Mouse (Mus musculus): ENCODE data around the gene 4931409K22Rik. TPM values are rescaled to one million over a fixed set of nuclear protein-coding genes. Genes with fewer than 3 reads are reported as not detected.

4931409K22Rik gene
- polyA plus RNA-seq, 1 experiment from 2014 or later: 0.26 TPM

DNA sequence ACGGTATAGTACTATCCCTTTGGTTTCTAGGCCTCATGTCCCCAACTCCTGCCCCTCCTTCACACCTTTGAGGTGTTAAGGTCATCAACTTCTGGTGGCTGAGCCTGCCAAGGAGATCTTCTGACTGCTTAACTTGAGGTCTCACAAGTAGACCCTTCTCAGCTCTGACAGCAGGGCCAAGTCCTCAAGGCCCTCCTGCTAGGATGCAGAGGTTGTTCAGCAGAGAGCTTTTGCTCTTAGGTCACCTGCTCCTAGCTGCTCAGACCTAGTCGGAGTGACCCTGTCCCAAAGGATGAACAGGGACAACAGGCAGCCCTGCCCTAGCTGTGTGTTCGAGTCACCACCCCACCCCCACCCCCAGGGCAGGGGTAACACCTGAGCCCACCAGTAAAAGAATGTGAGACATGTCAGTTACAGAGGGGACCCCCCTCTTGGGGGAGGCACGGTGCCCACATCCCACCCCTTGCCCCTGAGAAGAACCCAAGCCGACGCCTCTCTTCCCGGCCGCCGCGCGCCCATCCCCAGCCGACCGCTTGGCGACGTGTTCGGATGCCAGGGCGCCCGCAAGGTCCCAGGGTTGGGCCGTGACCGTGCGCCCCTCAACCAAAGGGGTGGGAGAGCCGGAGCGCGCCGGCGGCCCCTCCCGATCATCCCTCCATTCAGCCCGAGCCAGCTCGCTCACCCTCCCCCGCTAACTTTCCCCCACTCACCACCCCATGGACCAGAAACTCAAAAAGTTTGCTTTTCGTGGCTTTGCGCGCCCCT, 44.6 kb upstream of the 4931409K22Rik start:
- Histone ChIP-seq H3K36me3 (ENCODE audit: control insufficient read depth, insufficient read depth, low read length) (no peaks in the 10 kb centered on the region), H3K4me2 (replicated peaks; ENCODE audit: low read depth, low read length) (peak overlapping the region; percentile 86), H3K9ac (ENCODE audit: low read depth, low read length) (peak overlapping the region; percentile 90), H3K4me1 (ENCODE audit: control insufficient read depth, insufficient read depth, low read length) (peaks cover 55% of the 10 kb centered on the region), H3K9me3 (ENCODE audit: control insufficient read depth, low read length) (no peaks in the 10 kb centered on the region), H3K27me3 (ENCODE audit: control insufficient read depth, insufficient read depth, low read length) (no peaks in the 10 kb centered on the region), H3K4me3 (ENCODE audit: low read length) (peak overlapping the region; percentile 73), H3K27ac (ENCODE audit: low read depth, low read length) (peak overlapping the region; percentile 99)
- ATAC-seq (ENCODE audit: low FRiP score, low TSS enrichment): no peak
- under 1% methylated on average over 32 of the region's 33 CpGs for WGBS

DNA sequence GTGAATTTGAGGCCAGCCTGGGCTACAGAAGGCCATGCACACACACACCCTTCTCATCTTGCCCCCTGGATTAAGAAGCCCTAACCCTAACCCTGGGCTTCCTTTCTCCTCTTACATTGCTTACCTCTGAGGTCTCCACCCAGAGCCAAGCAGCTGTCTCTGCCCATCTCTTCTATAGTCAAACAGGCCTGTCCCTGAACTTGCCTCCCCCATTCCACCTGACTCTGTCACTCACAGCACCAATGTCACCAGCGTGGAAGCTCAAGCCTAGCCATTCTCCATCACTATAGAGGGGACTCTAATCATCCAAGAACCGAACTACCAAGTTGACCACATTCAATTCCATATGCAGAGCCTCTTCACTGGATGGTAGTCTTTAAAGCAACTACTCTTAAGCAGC, 43.6 kb upstream of the 4931409K22Rik start:
- no peak for ATAC-seq (ENCODE audit: low FRiP score, low TSS enrichment)
- H3K4me3 ChIP-seq (ENCODE audit: low read length): no peak overlapping the region
- H3K27ac ChIP-seq (ENCODE audit: low read depth, low read length): no peak overlapping the region
- peak overlapping the region; percentile 86; the same call in 1 of the 2 replicates for H3K4me2 ChIP-seq (replicated peaks; ENCODE audit: low read depth, low read length)
- peaks cover 45% of the 10 kb centered on the region for H3K4me1 ChIP-seq (ENCODE audit: control insufficient read depth, insufficient read depth, low read length)
- no peak overlapping the region for H3K9ac ChIP-seq (ENCODE audit: low read depth, low read length)
- H3K9me3 ChIP-seq (ENCODE audit: control insufficient read depth, low read length): no peaks in the 10 kb centered on the region
- H3K36me3 ChIP-seq (ENCODE audit: control insufficient read depth, insufficient read depth, low read length): peaks cover 7% of the 10 kb centered on the region
- H3K27me3 ChIP-seq (ENCODE audit: control insufficient read depth, insufficient read depth, low read length): no peaks in the 10 kb centered on the region
- WGBS: 64% methylated on average over 2 of the region's 2 CpGs

DNA sequence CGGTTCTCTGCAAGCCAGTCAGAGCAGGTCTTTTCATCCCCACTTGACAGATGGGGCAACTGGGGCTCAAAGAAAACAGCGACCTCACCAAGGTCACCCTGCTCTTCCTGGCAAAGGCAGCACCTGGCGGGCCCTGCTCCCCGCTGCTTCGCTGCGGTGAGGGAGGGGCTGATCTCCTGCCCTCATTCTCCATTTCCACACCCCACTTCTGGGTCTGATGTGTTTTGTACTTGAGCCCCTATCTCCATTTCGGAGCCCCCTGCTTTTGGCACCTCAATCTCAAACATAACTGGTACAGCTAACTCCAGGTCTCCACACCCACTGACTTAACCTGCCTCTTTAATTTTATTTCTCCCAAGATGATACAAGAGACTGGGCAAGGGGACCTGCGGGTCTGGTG, 42.5 kb upstream of the 4931409K22Rik start:
- H3K27me3 ChIP-seq (ENCODE audit: control insufficient read depth, insufficient read depth, low read length): no peaks in the 10 kb centered on the region
- H3K4me1 ChIP-seq (ENCODE audit: control insufficient read depth, insufficient read depth, low read length): peaks cover 42% of the 10 kb centered on the region
- H3K4me3 ChIP-seq (ENCODE audit: low read length): peak overlapping the region; percentile 49
- H3K36me3 ChIP-seq (ENCODE audit: control insufficient read depth, insufficient read depth, low read length): peaks cover 17% of the 10 kb centered on the region
- no peak for ATAC-seq (ENCODE audit: low FRiP score, low TSS enrichment)
- peak overlapping the region; percentile 59; the same call in 1 of the 2 replicates for H3K9ac ChIP-seq (ENCODE audit: low read depth, low read length)
- H3K4me2 ChIP-seq (replicated peaks; ENCODE audit: low read depth, low read length): peak overlapping the region; percentile 96
- 20% methylated on average over 8 of the region's 8 CpGs for WGBS
- no peak overlapping the region for H3K27ac ChIP-seq (ENCODE audit: low read depth, low read length)
- H3K9me3 ChIP-seq (ENCODE audit: control insufficient read depth, low read length): no peaks in the 10 kb centered on the region

- Histone ChIP-seq H3K4me2 (replicated peaks; ENCODE audit: low read depth, low read length) (peak overlapping the region; percentile 96), H3K36me3 (ENCODE audit: control insufficient read depth, insufficient read depth, low read length) (peaks cover 20% of the 10 kb centered on the region), H3K4me1 (ENCODE audit: control insufficient read depth, insufficient read depth, low read length) (peaks cover 37% of the 10 kb centered on the region), H3K9me3 (ENCODE audit: control insufficient read depth, low read length) (no peaks in the 10 kb centered on the region), H3K4me3 (ENCODE audit: low read length) (peak overlapping the region; percentile 49), H3K27ac (ENCODE audit: low read depth, low read length) (no peak overlapping the region), H3K27me3 (ENCODE audit: control insufficient read depth, insufficient read depth, low read length) (no peaks in the 10 kb centered on the region), H3K9ac (ENCODE audit: low read depth, low read length) (peak overlapping the region; percentile 59; the same call in 1 of the 2 replicates)
- ATAC-seq (ENCODE audit: low FRiP score, low TSS enrichment): peak; percentile 32
- WGBS: under 1% methylated on average over 40 of the region's 41 CpGs
These were observed 42.0 kb upstream of the 4931409K22Rik start for GRCm38 (mm10) chr5:24598570-24599006.

GRCm38 (mm10) chr5:24597901-24598569, 41.4 kb upstream of the 4931409K22Rik start:
- ATAC-seq (ENCODE audit: low FRiP score, low TSS enrichment): no peak
- Histone ChIP-seq H3K4me2 (replicated peaks; ENCODE audit: low read depth, low read length) (peak overlapping the region; percentile 96), H3K27me3 (ENCODE audit: control insufficient read depth, insufficient read depth, low read length) (no peaks in the 10 kb centered on the region), H3K27ac (ENCODE audit: low read depth, low read length) (no peak overlapping the region), H3K9me3 (ENCODE audit: control insufficient read depth, low read length) (no peaks in the 10 kb centered on the region), H3K9ac (ENCODE audit: low read depth, low read length) (peak overlapping the region; percentile 59; the same call in 1 of the 2 replicates), H3K36me3 (ENCODE audit: control insufficient read depth, insufficient read depth, low read length) (peaks cover 26% of the 10 kb centered on the region), H3K4me1 (ENCODE audit: control insufficient read depth, insufficient read depth, low read length) (peaks cover 31% of the 10 kb centered on the region), H3K4me3 (ENCODE audit: low read length) (peak overlapping the region; percentile 49)
- 26% methylated on average over 14 of the region's 15 CpGs for WGBS

- no peaks in the 10 kb centered on the region for H3K9me3 ChIP-seq (ENCODE audit: control insufficient read depth, low read length)
- 58% methylated on average over 2 of the region's 2 CpGs for WGBS
- 0 out of 2 replicates have a peak, but pooled peaks have one; percentile 10 for ATAC-seq (ENCODE audit: low FRiP score, low TSS enrichment)
These were observed 40.7 kb upstream of the 4931409K22Rik start for GRCm38 (mm10) chr5:24597221-24597728.

GRCm38 (mm10) chr5:24596519-24597171, 40.0 kb upstream of the 4931409K22Rik start:
- Histone ChIP-seq H3K9ac (ENCODE audit: low read depth, low read length) (no peak overlapping the region), H3K4me3 (ENCODE audit: low read length) (no peak overlapping the region), H3K36me3 (ENCODE audit: control insufficient read depth, insufficient read depth, low read length) (peaks cover 39% of the 10 kb centered on the region), H3K4me1 (ENCODE audit: control insufficient read depth, insufficient read depth, low read length) (peaks cover 37% of the 10 kb centered on the region), H3K9me3 (ENCODE audit: control insufficient read depth, low read length) (no peaks in the 10 kb centered on the region), H3K27me3 (ENCODE audit: control insufficient read depth, insufficient read depth, low read length) (no peaks in the 10 kb centered on the region), H3K4me2 (replicated peaks; ENCODE audit: low read depth, low read length) (no peak overlapping the region), H3K27ac (ENCODE audit: low read depth, low read length) (no peak overlapping the region)
- no peak for ATAC-seq (ENCODE audit: low FRiP score, low TSS enrichment)
- 19% methylated on average over 11 of the region's 11 CpGs for WGBS

More at GRCm38 (mm10) chr5:24597221-24597728, 40.7 kb upstream of the 4931409K22Rik start:
- Histone ChIP-seq H3K27ac (ENCODE audit: low read depth, low read length) (no peak overlapping the region), H3K4me1 (ENCODE audit: control insufficient read depth, insufficient read depth, low read length) (peaks cover 30% of the 10 kb centered on the region), H3K4me2 (replicated peaks; ENCODE audit: low read depth, low read length) (no peak overlapping the region), H3K9ac (ENCODE audit: low read depth, low read length) (no peak overlapping the region), H3K27me3 (ENCODE audit: control insufficient read depth, insufficient read depth, low read length) (no peaks in the 10 kb centered on the region), H3K36me3 (ENCODE audit: control insufficient read depth, insufficient read depth, low read length) (peaks cover 33% of the 10 kb centered on the region), H3K4me3 (ENCODE audit: low read length) (no peak overlapping the region)

DNA sequence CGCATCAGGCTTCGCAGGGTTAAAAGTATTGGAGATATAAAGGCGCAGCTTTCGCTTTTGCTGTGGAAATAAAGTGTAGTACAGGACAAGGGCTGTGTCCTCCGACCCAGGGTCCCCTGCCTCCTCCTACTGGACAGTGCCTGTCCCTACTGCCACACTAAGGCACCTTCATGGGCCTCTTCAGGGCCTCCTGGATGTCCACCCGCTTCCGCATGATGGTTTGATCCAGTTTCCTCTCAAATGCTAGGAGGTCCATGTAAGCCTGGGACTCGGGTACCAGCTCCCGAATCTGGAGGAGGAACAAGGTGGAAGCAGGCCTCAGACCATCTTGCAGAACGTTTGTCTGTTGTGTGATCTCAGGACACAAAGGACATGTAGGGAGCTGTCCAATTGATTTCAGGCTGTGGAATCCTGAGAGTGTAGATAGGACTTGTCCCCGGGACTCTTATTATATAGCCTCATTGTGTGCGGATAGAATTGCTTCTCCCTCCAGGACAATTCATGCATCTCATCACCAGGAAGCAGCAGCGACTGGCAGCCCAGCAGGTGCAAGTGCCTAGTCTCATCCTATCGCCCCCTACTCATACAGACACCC, 39.3 kb upstream of the 4931409K22Rik start:
- H3K4me3 ChIP-seq (ENCODE audit: low read length): no peak overlapping the region
- no peak overlapping the region for H3K4me2 ChIP-seq (replicated peaks; ENCODE audit: low read depth, low read length)
- peaks cover 46% of the 10 kb centered on the region for H3K36me3 ChIP-seq (ENCODE audit: control insufficient read depth, insufficient read depth, low read length)
- no peak overlapping the region for H3K9ac ChIP-seq (ENCODE audit: low read depth, low read length)
- peaks cover 44% of the 10 kb centered on the region for H3K4me1 ChIP-seq (ENCODE audit: control insufficient read depth, insufficient read depth, low read length)
- 67% methylated on average over 14 of the region's 14 CpGs for WGBS
- ATAC-seq (ENCODE audit: low FRiP score, low TSS enrichment): no peak
- no peaks in the 10 kb centered on the region for H3K9me3 ChIP-seq (ENCODE audit: control insufficient read depth, low read length)
- H3K27me3 ChIP-seq (ENCODE audit: control insufficient read depth, insufficient read depth, low read length): no peaks in the 10 kb centered on the region
- no peak overlapping the region for H3K27ac ChIP-seq (ENCODE audit: low read depth, low read length)
